Mouse (Mus musculus) neural tube, embryonic 15.5 days (tissue): Measurements from ENCODE around the gene Syce2. TPM values are rescaled to one million over a fixed set of nuclear protein-coding genes. Genes with fewer than 3 reads are reported as not detected.
"Not testable (repeated sequence)": the region's sequence is repeated elsewhere in the genome, so short reads cannot be mapped to it uniquely, and the experiment has no call there.

Experiments
- ATAC-seq: fragments of 200-750 bp; cut with Nextera tagmentation; 2 replicates; pipeline ENCODE4 v1.8.0; 2017; ENCODE audit warnings: mild to moderate bottlenecking, moderate TSS enrichment, moderate library complexity; ENCODE audit not compliant: low FRiP score
- H3K27ac ChIP-seq: fragments of 300-500 bp; sonication (generic); replicated peaks from 2 replicates; pipeline ENCODE4 v1.5.1; 2015; ENCODE audit warnings: mild to moderate bottlenecking, inconsistent platforms
- H3K27me3 ChIP-seq: fragments of 300-500 bp; sonication (generic); replicated peaks from 2 replicates; pipeline ENCODE4 v1.6.1; 2015; ENCODE audit warnings: inconsistent platforms
- H3K36me3 ChIP-seq: fragments of 300-500 bp; sonication (generic); 2 replicates; pipeline ENCODE4 v1.6.1; 2015; ENCODE audit warnings: inconsistent platforms
- H3K4me1 ChIP-seq: fragments of 300-500 bp; sonication (generic); 2 replicates; pipeline ENCODE4 v1.6.1; 2015; ENCODE audit warnings: inconsistent platforms
- H3K4me2 ChIP-seq: fragments of 300-500 bp; sonication (generic); 2 replicates; pipeline ENCODE4 v1.6.1; 2015; ENCODE audit warnings: inconsistent platforms, mild to moderate bottlenecking, moderate library complexity
- H3K4me3 ChIP-seq: fragments of 300-500 bp; sonication (generic); replicated peaks from 2 replicates; pipeline ENCODE4 v1.5.1; 2015; ENCODE audit warnings: mild to moderate bottlenecking, inconsistent platforms
- H3K9ac ChIP-seq: fragments of 300-500 bp; sonication (generic); replicated peaks from 2 replicates; pipeline ENCODE4 v1.6.1; 2015; ENCODE audit warnings: mild to moderate bottlenecking, inconsistent platforms
- H3K9me3 ChIP-seq: fragments of 300-500 bp; sonication (generic); replicated peaks from 2 replicates; pipeline ENCODE4 v1.6.1; 2016; ENCODE audit warnings: inconsistent platforms
- WGBS: fragments of 180-500 bp; shearing (Covaris S2); methylation state at CpG from one replicate; pipeline ENCODE4 v1.1.7; 2015; ENCODE audit warnings: mixed read lengths; 5-methylcytosine and 5-hydroxymethylcytosine counted together
- polyA plus RNA-seq: library from polyadenylated mRNA; unstranded; fragments of >200 nt; fragmentation: Nextera tagmentation; extraction: Ambion mirVana; gene quantifications from 2 replicates; pipeline ENCODE4 v1.2.1, GENCODE M21; 2015

Syce2 gene
- polyA plus RNA-seq, 1 experiment from 2014 or later: 26.4 TPM

- no peak overlapping the region for H3K9ac ChIP-seq
- no peak overlapping the region for H3K4me2 ChIP-seq
- ATAC-seq: no peak
- no peak overlapping the region for H3K4me3 ChIP-seq
- H3K27me3 ChIP-seq: peaks cover 22% of the 10 kb centered on the region
- H3K36me3 ChIP-seq: peaks cover 26% of the 10 kb centered on the region
- 92% methylated on average over 9 of the region's 9 CpGs for WGBS
- H3K4me1 ChIP-seq: peaks cover 26% of the 10 kb centered on the region
- H3K9me3 ChIP-seq: no peaks in the 10 kb centered on the region
- no peak overlapping the region for H3K27ac ChIP-seq
Measured at GRCm38 (mm10) chr8:84907037-84907436, 35.1 kb downstream of the Syce2 start.

GRCm38 (mm10) chr8:84907493-84907892, 35.6 kb downstream of the Syce2 start:
- H3K27ac ChIP-seq: no peak overlapping the region
- H3K27me3 ChIP-seq: peaks cover 18% of the 10 kb centered on the region
- H3K9ac ChIP-seq: no peak overlapping the region
- H3K4me2 ChIP-seq: no peak overlapping the region
- peaks cover 24% of the 10 kb centered on the region for H3K4me1 ChIP-seq
- no peaks in the 10 kb centered on the region for H3K9me3 ChIP-seq
- 80% methylated on average over 8 of the region's 8 CpGs for WGBS
- peaks cover 30% of the 10 kb centered on the region for H3K36me3 ChIP-seq
- no peak overlapping the region for H3K4me3 ChIP-seq
- ATAC-seq: no peak

- H3K4me3 ChIP-seq: peak overlapping the region; percentile 40
- not testable (repeated sequence) for H3K9me3 ChIP-seq, H3K27ac ChIP-seq, ATAC-seq, H3K9ac ChIP-seq
- H3K27me3 ChIP-seq: peaks cover 22% of the 10 kb centered on the region
- WGBS: 35% methylated on average over 7 of the region's 7 CpGs
- peaks cover 35% of the 10 kb centered on the region for H3K36me3 ChIP-seq
- peaks cover 22% of the 10 kb centered on the region for H3K4me1 ChIP-seq
- peak overlapping the region; percentile 62 for H3K4me2 ChIP-seq
Measured at GRCm38 (mm10) chr8:84907979-84908378, 36.1 kb downstream of the Syce2 start.

GRCm38 (mm10) chr8:84908421-84909161, 36.7 kb downstream of the Syce2 start, which contains the start of gene Dnase2a:
Dnase2a (plus strand) TSS chr8:84908560.
- Histone ChIP-seq H3K27ac (no peak within 1 kb of the TSS), H3K9ac (peak within 1 kb of the TSS; percentile 49), H3K4me3 (peak within 1 kb of the TSS; percentile 40), H3K4me2 (peak within 1 kb of the TSS; percentile 62), H3K27me3 (peaks cover 24% of the 10 kb centered on the region), H3K36me3 (peaks cover 41% of the 10 kb centered on the region), H3K4me1 (peaks cover 19% of the 10 kb centered on the region), H3K9me3 (no peaks in the 10 kb centered on the region)
- 1% methylated on average over 45 of the region's 45 CpGs for WGBS
- ATAC-seq: peak; percentile 77

- no peaks in the 10 kb centered on the region for H3K9me3 ChIP-seq
- peak overlapping the region; percentile 49 for H3K9ac ChIP-seq
- 51% methylated on average over 20 of the region's 20 CpGs for WGBS
- H3K27ac ChIP-seq: no peak overlapping the region
- peaks cover 22% of the 10 kb centered on the region for H3K27me3 ChIP-seq
- peaks cover 45% of the 10 kb centered on the region for H3K36me3 ChIP-seq
- H3K4me2 ChIP-seq: peak overlapping the region; percentile 62
- H3K4me3 ChIP-seq: peak overlapping the region; percentile 40
- ATAC-seq: peak; percentile 22; the same call in 1 of the 2 replicates
- peaks cover 18% of the 10 kb centered on the region for H3K4me1 ChIP-seq
Measured at GRCm38 (mm10) chr8:84909162-84909767, 37.4 kb downstream of the Syce2 start.

- 90% methylated on average over 5 of the region's 5 CpGs for WGBS
- no peak overlapping the region for H3K9ac ChIP-seq
- no peak overlapping the region for H3K4me2 ChIP-seq
- H3K9me3 ChIP-seq: no peaks in the 10 kb centered on the region
- ATAC-seq: no peak
- no peak overlapping the region for H3K27ac ChIP-seq
- peaks cover 18% of the 10 kb centered on the region for H3K4me1 ChIP-seq
- peaks cover 23% of the 10 kb centered on the region for H3K27me3 ChIP-seq
- no peak overlapping the region for H3K4me3 ChIP-seq
- peaks cover 51% of the 10 kb centered on the region for H3K36me3 ChIP-seq
Measured at GRCm38 (mm10) chr8:84909949-84910348, 38.0 kb downstream of the Syce2 start.

GRCm38 (mm10) chr8:84910551-84910950, 38.6 kb downstream of the Syce2 start:
- peaks cover 27% of the 10 kb centered on the region for H3K27me3 ChIP-seq

GRCm38 (mm10) chr8:84911854-84912253, 39.9 kb downstream of the Syce2 start:
- Histone ChIP-seq H3K4me1 (peaks cover 18% of the 10 kb centered on the region), H3K36me3 (peaks cover 70% of the 10 kb centered on the region), H3K27me3 (peaks cover 40% of the 10 kb centered on the region), H3K9me3 (no peaks in the 10 kb centered on the region), H3K27ac (no peak overlapping the region), H3K4me3 (no peak overlapping the region), H3K4me2 (no peak overlapping the region), H3K9ac (no peak overlapping the region)
- no peak for ATAC-seq
- WGBS: 82% methylated on average over 9 of the region's 9 CpGs

More at GRCm38 (mm10) chr8:84910551-84910950, 38.6 kb downstream of the Syce2 start:
- Histone ChIP-seq H3K4me1 (peaks cover 18% of the 10 kb centered on the region), H3K36me3 (peaks cover 57% of the 10 kb centered on the region), H3K4me2 (no peak overlapping the region), H3K9ac (no peak overlapping the region), H3K4me3 (no peak overlapping the region), H3K27ac (no peak overlapping the region), H3K9me3 (no peaks in the 10 kb centered on the region)
- ATAC-seq: no peak
- 93% methylated on average over 6 of the region's 6 CpGs for WGBS

GRCm38 (mm10) chr8:84912391-84912790, 40.5 kb downstream of the Syce2 start:
- ATAC-seq: no peak
- 23% methylated on average over 27 of the region's 27 CpGs for WGBS
- Histone ChIP-seq H3K9me3 (no peaks in the 10 kb centered on the region), H3K4me1 (peaks cover 18% of the 10 kb centered on the region), H3K9ac (no peak overlapping the region), H3K36me3 (peaks cover 75% of the 10 kb centered on the region), H3K4me3 (no peak overlapping the region; the same call in 1 of the 2 replicates), H3K27ac (no peak overlapping the region), H3K27me3 (peaks cover 42% of the 10 kb centered on the region), H3K4me2 (no peak overlapping the region)

- Histone ChIP-seq H3K9ac (no peak overlapping the region), H3K4me2 (peak overlapping the region; percentile 51), H3K9me3 (no peaks in the 10 kb centered on the region), H3K27ac (no peak overlapping the region), H3K4me3 (peak overlapping the region; percentile 24), H3K27me3 (peaks cover 46% of the 10 kb centered on the region), H3K4me1 (peaks cover 18% of the 10 kb centered on the region), H3K36me3 (peaks cover 81% of the 10 kb centered on the region)
- no peak for ATAC-seq
- WGBS: 4% methylated on average over 51 of the region's 55 CpGs
Measured at GRCm38 (mm10) chr8:84912895-84913501, 41.1 kb downstream of the Syce2 start.

GRCm38 (mm10) chr8:84913502-84913900, 41.6 kb downstream of the Syce2 start:
- no peak for ATAC-seq
- Histone ChIP-seq H3K27ac (no peak overlapping the region), H3K36me3 (peaks cover 86% of the 10 kb centered on the region), H3K4me1 (peaks cover 13% of the 10 kb centered on the region), H3K4me2 (peak overlapping the region; percentile 51), H3K27me3 (peaks cover 47% of the 10 kb centered on the region), H3K9me3 (no peaks in the 10 kb centered on the region), H3K4me3 (peak overlapping the region; percentile 24; the same call in 1 of the 2 replicates), H3K9ac (no peak overlapping the region)
- 17% methylated on average over 9 of the region's 9 CpGs for WGBS
